Mouse (Mus musculus): ENCODE measurements around the gene Adck1.
"Not testable (repeated sequence)": the region's sequence is repeated elsewhere in the genome, so short reads cannot be mapped to it uniquely, and the experiment has no call there.

Adck1 gene

DNA sequence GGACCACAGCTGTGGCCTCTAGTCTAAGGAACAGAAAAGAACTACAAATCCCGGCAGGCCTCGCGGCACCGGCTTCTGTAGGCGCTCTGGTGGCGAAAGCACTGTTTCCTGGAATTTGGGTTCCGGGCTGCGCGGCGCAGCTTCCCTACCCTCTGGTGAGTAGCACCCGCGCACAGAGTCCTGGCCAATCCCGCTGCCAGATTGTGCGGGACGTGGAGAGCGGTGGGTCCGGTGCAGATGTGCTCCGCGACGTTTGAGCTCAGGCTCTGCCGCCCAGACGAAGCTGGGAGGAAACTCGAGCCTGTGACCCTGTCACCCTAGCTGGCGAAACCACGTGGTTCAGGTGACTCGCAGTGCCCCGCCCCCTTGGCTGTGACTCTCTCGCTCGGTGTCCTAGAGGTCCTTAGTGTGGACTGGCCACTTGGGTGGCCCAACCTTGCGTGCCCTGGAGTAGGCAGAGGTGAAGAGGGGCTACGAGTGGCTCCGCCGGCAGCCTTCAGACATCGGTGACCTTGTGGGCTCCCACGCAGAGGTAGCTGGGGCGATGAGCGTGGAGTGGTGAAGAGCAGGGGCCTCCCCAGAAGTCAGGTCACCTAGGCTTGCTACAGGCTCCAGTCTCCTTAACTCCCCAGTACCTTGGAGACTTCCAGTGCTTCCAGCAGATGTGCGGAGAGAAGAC is at the start of gene Adck1:
Adck1 (plus strand) TSS at position 114 of the 679 bp plus-strand sequence.
- peak; percentile 62 to 87 for DNase-seq (ENCODE audit: low spot score in 2 of 2)

DNA sequence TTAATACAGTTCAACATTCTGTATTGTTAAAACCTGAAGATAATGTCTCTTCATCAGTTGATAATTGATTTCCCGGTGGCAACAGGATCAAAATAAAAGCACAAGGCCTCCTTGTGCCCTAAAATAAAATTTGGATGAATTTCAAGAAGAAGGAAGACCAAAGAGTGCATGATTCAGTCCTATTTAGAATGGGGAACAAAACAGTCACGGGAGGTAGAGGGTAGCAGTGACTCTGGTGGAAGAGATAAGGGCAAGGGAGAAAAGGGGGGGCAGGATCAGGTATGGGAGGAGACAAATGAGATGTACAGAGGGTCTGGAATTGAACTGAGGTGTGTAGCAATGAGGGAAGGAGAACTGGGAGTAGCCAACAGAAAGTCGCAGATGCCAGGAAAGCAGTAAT is 45.8 kb upstream of the Adck1 start:
- DNase-seq (ENCODE audit: low spot score in 2 of 2) = no peak

DNA sequence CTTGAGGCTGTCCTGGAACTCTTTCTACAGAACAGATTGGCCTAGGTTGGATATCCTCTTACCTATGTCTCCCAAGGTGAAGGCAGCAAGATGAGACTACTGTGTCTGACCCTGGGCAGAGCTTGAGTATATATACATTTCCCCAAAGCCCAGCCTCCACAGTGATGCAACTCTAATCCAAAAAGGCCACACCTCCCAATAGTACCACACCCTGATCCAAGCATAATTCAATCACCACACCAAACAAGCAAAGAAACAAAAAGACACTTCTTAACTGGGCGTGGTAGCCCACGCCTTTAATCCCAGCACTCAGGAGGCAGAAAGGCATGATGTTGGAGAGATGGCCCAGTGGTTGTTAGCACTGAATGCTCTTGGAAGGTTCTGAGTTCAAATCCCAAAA is 36.4 kb upstream of the Adck1 start, which contains the start of gene Gm5039:
Gm5039 (minus strand) TSS at position 101 of the 400 bp plus-strand sequence.
- not testable (repeated sequence) for DNase-seq (ENCODE audit: low spot score in 2 of 2)

DNA sequence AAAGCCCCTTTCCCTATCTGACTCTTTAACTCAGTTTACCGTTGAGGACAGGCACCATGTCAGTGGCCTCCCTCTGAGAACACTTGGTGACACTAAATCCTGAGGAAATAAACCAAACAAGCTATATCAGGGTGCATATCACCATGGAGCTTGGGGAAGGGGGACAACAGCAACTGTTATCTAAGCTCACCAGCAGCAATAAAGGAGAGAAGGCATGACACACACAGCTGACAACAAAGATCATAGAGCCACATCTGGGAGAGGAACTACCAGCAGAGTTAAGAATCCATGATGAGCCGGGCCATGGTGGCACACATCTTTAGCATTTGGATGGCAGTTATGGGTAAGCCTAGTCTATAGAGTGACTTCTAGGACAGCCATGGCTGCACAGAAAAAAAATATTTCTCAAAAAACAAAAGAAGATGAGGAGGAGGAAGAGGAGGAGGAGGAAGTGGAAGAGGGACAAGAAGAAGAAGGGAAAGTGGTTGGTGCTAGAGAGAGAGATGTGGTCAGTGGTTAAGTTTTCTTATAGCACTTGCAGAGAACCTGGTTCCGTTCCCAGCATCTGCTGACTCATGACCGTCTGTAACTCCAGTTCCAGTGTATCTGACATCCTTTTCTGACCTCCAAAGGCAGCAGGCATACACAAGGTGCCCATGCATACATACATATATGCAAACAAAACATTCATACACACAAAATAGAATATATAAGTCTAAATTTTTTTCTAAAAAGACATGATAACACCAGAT is 23.5 kb upstream of the Adck1 start:
- DNase-seq (ENCODE audit: low spot score in 2 of 2) = not testable (repeated sequence)

DNA sequence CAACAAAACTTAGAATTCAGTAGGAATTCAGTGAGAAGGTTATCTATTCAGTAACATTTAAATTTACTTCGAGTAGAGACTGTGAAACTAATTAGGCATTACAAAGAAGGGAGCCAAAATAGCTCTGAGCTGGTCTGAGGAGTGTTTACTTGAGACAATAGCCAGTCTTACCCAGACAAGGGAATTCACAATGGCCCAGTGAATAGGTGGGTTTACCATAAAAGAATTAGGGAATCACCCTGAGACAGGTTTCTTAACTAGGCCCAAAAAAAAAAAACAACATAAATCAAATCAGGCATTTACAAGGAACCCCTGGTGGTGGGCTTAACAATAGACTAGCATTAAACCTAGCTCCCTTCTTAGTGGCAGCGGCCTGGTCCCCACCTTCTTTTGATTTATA is 19.1 kb upstream of the Adck1 start:
- not testable (repeated sequence) for DNase-seq (ENCODE audit: low spot score in 2 of 2)

DNA sequence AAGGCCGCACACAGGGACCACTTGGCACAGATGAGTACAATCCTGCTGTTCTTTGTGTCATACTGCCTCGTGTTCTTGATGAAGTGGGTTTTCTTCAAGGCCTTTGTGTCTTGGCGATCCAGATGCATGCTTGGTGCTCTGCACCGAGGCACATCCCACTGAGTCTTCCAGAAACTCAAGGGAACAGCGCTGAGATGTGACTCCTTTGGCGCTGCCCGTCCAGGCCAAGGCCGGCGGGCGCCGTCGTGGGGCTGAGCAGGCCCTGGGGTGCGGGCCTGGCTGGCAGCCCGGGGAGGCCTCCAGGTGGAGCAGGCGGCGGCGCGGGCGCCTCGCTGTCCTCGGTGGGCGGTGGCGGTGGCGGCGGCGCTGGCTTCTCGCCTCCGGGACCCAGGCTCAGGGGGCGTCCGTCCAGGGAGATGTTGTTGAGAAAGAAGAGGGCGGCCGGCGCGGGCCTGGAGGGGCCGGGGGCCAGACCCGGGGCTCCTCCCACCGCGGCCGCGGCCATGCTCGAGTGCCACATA is 6.1 kb upstream of the Adck1 start:
- no peak for DNase-seq (ENCODE audit: low spot score in 2 of 2)

DNA sequence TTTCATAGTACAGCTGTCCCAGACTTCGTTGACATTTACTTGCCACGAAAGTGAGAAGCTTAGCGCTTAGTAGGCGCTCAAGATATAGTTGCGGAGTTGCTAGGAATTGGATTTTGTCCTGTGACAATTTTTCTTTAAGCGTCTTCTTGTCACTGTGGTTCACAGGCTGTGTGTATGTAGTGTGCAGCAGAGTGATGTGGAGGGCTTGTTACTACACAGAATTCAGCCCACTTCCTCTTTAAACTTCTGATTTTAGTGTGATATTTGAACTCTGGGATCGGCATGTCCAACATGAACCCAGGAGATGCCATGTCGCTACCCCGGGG is 729 bp downstream of the Adck1 start:
- no peak for DNase-seq (ENCODE audit: low spot score in 2 of 2)

DNA sequence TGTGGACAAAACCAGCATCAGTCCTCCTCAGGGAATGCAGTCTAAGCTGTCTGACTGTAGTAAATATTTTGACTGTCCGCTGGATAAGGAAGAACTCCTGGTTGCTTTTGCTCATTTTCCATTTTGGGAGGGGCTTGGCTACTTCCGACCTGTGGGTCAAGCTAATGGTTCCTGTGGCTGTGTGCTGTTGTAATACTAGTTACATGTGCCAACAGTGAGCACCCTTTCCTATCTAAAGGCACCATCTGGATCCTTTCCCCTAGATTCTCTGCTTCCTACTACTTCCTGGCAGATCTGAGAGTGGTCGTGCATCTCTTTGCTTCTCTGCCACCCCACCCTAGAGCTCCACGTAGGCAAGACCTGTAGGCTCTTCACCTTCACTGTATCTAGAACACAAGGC is 7.3 kb downstream of the Adck1 start:
- DNase-seq (ENCODE audit: low spot score in 2 of 2) = no peak

DNA sequence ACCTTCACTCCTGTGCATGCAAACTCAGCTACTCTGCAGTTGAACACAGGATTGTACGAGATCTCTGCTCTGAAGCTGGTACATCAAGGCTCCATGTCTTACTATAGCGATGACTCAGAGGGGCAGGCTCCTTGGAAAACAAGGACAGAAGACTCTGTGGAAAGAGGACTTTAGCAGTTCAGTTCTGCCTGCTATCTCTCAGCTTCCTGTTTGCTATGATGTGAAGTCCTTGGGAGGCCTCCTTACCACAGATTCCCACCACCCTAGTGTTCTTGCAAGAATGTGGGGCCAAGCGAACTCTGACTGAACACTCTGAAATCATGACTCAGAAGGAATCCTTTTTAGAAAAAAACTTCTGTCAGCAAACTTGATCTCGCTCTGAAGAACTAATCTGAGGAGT is 8.3 kb downstream of the Adck1 start:
- no peak for DNase-seq (ENCODE audit: low spot score in 2 of 2)

DNA sequence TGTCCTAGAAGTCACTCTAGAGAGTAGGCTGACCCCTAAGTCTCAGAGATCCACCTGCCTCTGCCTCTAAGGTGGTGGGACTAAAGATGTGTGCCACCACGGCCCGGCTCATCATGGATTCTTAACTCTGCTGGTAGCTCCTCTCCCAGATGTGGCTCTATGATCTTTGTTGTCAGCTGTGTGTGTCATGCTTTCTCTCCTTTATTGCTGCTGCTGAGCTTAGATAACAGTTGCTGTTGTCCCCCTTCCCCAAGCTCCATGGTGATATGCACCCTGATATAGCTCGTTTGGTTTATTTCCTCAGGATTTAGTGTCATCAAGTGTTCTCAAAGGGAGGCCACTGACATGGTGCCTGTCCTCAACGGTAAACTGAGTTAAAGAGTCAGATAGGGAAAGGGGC is 9.3 kb downstream of the Adck1 start:
- not testable (repeated sequence) for DNase-seq (ENCODE audit: low spot score in 2 of 2)

DNA sequence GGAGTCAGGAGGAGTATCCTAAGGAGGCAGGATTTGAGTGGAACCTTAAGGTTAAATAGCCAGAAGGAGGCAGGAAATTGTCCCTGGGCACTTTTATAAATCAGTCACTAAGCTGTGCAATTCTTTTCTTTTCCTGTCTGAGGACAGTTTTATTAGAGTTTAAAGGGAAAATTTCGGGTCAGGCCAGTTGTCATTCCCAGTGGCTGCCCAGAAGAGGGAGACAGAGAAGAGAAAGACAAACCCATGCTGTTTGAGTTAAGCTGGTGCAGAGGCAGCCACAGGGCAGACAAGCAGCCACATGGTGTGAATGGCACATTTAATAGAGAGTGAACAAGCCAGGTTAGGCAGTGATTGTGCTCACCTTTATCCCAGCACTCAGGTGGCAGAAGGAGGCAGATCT is 10.0 kb downstream of the Adck1 start:
- not testable (repeated sequence) for DNase-seq (ENCODE audit: low spot score in 2 of 2)

DNA sequence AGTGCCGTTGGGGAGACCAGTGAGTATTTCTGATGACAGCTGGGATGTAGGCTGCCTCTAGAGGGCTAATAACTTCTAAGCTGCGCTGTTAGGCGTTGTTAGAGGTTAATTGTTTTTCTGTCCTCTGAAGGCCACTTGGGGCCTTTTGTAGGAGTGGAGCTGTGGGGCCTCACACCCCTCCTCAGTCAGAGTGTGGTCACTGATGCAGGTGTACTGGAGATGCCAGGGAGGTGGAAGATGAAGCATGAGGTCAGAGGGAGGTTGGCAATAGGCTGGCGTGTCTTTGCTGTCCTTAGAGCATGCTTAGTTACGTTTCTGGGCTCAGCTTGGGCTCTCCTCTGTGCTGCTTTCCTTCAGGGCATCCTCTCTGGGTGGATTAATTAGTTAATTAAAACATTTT is 11.7 kb downstream of the Adck1 start:
- DNase-seq (ENCODE audit: low spot score in 2 of 2) = no peak

DNA sequence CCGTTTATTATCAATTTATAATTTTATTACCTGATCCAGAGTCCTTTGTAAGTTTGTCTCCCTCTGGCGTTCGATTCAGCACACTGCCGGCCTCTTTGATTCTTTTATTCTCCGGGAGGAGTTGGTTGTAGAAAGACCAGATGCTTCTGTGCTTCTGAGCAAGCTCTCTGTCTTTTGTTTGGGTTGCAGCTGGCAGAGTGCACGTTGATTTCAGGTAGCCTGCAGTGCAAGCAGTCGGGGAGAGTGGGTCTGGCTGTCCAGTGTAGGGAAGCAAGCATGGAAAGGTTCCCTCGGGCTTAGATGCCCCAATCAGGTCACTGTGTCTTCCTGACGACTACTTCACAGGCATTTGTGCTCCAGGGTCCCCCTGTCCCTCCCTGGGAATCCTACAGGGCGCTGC is 16.5 kb downstream of the Adck1 start:
- no peak for DNase-seq (ENCODE audit: low spot score in 2 of 2)

DNA sequence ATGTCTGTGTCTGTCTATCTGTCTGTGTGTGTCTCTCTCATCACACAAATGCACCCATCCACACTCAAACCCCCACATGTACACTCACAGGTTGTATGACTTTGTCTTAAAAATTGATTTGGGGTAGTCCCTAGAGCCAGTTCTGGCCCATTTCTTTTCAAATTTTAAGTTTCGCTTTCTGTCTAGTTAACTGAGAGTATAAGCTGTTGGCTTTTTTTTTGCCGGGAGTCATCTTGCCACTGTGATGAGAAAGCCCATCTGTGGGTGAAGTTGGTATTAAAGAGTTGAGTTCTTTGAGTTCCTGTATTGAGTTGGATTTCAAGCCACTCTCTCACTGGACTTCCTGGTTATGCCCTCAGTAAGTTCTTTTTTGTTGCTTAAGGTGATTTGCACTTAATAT is 17.9 kb downstream of the Adck1 start:
- DNase-seq (ENCODE audit: low spot score in 2 of 2) = no peak

DNA sequence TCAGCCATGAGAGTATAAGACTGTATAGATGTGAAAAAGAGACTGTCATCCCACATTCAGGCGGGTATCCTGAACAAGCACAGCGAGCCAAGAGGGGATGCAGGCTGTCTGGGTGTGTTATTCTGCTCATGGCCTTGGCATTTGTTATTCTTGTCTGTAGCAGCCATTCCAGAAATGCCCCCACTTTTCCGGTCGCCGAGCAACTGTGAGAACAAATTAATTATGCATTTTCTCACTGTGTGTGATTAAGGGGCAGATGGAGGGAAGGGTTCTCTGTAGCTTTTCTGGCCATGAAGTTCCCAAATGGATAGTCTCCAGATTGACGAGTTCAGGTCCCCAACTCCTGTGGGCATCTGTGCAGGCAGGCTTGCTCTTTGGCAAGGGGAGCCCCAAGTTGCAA is 28.5 kb downstream of the Adck1 start:
- DNase-seq (ENCODE audit: low spot score in 2 of 2) = no peak

DNA sequence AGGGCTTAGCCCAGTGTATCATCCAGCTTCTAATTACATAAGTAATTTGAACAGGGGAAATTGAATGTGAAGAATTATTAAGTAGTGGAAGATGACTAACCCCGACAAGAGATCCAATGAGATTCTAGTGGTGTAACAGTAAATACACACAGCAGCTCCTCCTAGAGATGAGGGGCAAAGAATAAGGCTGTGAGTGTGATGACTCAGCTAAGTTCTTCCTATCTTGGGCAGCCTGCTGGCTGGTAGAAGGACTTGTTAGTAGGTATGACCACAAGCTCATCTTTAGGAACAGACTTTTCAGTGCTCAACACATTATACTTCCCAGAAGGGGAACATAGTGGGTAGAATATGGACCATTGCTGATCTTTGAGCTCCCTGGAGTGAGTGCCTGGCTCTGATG is 38.3 kb downstream of the Adck1 start:
- DNase-seq (ENCODE audit: low spot score in 2 of 2) = no peak

DNA sequence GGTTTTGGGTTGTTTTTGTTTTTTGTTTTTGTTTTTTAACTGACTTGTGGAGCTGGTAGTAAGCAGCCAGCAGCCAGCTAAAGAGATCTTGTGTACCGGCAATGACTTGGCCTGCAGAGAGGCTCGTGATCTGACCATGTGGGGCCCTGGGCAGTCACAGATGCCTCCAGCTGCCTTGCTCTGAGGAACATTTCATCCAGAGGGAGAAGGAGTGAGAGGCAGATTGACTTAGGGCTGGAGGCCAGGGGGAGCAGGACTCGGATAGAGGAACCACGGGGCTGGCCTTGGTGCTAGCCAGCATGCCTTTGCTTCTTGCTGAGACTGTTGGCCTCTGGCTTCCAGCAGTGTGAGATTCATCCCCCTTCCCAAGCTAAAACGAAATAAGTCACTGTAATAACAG is 43.2 kb downstream of the Adck1 start:
- no peak for DNase-seq (ENCODE audit: low spot score in 2 of 2)

DNA sequence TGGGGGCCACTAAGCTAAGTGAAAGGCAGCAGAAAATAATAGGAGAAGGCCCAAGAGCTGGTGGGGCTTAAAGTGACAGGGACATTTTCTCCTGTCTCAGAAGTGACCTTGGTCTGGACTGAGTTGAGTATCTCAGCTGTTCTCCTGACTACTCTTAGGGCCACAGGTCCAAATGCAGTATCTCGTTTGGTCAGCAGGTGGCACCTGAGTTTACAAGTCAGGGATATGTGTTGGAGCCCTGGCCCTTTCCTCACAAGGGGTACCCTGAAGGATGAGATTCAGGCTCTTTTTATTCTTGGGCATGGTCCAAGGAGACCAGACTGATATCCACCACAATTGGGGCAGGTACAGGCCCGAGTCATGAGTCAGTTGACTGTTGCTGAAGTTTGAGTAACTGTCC is 44.8 kb downstream of the Adck1 start:
- peak; percentile 28 to 62 for DNase-seq (ENCODE audit: low spot score in 2 of 2)

DNA sequence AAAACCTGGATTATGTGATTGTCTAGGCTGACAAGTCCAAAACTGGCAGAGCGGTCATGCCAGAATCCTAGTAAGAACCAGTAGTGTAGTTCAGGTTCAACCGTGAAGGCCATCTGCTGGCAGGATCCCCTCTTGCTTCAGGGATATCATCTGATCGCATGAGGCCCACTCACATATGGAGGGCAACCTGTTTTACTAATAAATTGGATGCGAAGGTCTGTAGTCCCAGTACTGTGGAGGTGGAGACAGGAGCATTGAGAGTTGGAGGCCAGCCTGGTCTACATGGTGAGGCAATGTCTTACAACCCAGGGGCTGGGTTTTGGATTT is 47.6 kb downstream of the Adck1 start:
- DNase-seq (ENCODE audit: low spot score in 2 of 2) = no peak

DNA sequence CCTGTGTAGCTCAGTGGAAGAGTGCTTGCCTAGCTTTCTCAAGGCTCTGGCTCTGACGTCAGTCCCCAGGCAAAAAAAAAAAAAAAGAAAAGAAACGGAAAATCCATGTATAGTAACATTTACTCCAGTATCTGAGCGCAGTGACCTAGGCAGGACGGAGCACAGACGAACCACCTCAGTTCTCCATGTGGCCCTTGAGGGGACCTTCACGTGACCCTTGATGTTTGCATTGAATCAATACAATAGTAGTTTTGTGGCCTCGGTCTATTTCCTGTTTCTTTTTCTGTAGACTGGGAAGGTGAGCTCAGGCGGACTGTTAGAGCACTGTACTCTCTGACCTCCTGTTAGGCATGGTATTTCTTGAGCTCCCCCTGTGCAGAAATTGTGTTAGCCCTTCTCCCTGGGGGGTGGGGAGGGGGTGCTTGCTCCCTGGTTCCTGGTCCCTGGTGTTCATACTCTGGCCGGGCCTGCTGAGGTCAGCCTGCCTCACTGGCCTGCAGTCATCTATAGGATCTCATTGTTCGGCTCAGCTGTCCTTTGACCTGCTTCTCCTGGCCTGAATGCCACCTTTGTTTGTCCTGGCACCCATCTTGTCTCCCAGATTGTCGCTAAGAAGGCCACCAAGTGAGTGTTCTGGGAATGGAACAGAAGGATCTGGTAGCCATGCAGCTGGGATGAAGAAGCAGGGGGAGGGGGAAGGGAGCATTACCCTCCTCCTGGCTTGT is 48.1 kb downstream of the Adck1 start:
- no peak for DNase-seq (ENCODE audit: low spot score in 2 of 2)

DNA sequence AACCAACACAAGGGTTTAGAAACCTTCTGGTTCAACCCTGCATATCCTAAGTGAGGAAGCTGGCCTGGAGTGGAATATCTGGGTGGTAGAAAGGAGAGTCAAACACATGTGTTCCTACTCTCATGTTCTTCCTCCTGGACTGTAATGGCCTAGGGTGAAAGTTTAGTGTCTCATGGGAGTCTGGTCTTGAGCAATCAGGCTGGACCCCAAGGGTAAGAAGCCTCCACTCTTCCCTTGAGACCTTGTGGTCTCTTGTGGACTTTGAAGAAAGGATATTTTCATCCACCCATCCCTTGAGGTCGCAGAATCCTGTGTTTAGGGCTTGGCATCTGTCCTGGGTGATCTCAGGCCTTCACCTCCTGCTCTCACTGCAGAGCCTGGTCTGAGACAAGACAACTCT is 52.9 kb downstream of the Adck1 start:
- no peak for DNase-seq (ENCODE audit: low spot score in 2 of 2)

DNA sequence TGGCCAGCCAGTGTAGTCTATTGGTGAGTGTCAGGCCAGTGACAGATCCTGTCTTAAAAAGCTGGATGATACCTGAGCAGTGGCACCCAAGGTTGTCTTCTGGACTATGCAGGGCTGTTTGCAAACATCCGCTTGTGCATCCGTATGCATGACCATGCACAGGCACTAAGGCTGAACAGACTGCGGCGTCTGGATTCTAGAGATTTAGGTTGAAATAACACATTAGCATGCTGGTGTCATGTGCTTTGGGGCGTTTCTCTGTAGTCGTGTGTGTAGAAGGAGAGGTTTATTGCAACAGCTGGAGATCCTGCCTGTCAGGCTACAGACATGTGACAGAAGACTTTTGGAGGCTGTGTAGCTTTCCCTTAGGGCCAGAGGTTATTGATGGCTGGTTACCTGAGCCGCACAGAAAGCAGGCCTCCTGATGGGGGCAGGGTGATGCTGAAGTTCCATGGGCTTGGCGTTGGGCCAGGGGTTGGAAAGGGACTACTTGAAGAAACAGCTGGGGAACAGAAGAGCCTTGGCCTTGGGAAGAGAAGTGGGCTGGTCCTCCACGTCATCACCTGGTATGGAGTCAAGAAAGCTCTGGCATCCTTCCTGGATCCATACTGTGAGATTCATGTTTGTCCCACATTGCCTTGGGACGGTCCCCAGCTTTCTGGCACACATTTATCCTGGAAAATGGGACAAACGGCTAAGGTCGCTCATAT is 59.7 kb downstream of the Adck1 start:
- no peak for DNase-seq (ENCODE audit: low spot score in 2 of 2)

All from spleen, postnatal 10 days (tissue).